Mouse (Mus musculus) thymus, adult 2 months (tissue): ENCODE results near the gene Dpp3.

Source experiments
- CTCF ChIP-seq: fragments of 200-500 bp; IDR thresholded peaks from 2 replicates; pipeline ENCODE4 v1.5.1; 2012; ENCODE audit warnings: mild to moderate bottlenecking, control low read depth, low read length, moderate library complexity, borderline replicate concordance; ENCODE audit not compliant: control insufficient read depth, poor library complexity, insufficient read depth; ENCODE audit errors: extremely low read depth
- POLR2A ChIP-seq: fragments of 200-500 bp; IDR thresholded peaks from 2 replicates; pipeline ENCODE4 v1.6.1; 2012; ENCODE audit warnings: mild to moderate bottlenecking, low read length, control low read depth, moderate library complexity; ENCODE audit not compliant: control insufficient read depth, poor library complexity, insufficient read depth; ENCODE audit errors: extremely low read depth

- TF ChIP-seq POLR2A (no peak), CTCF (no peak)
Observed at GRCm38 (mm10) chr19:4942551-4943252, 14.6 kb upstream of the Dpp3 start, which contains the start of gene Peli3.
